Mouse (Mus musculus) hindbrain, embryonic 13.5 days (tissue): Measurements from ENCODE around the gene B4galt4. TPM values are rescaled to one million over a fixed set of nuclear protein-coding genes. Genes with fewer than 3 reads are reported as not detected.
A peak's percentile ranks its signal among the peaks of the same experiment; 100 is the strongest.

Experiments used
- ATAC-seq: fragments of 200-750 bp; cut with Nextera tagmentation; 2 replicates; pipeline ENCODE4 v1.8.0; 2017; ENCODE audit warnings: moderate TSS enrichment; ENCODE audit not compliant: low FRiP score
- H3K27ac ChIP-seq: fragments of 300-500 bp; sonication (generic); 2 replicates; pipeline ENCODE4 v1.5.1; 2015; ENCODE audit warnings: inconsistent platforms, mild to moderate bottlenecking, moderate library complexity
- H3K27me3 ChIP-seq: fragments of 300-500 bp; sonication (generic); 2 replicates; pipeline ENCODE4 v1.6.1; 2015; ENCODE audit warnings: mild to moderate bottlenecking, inconsistent platforms
- H3K36me3 ChIP-seq: fragments of 300-500 bp; sonication (generic); 2 replicates; pipeline ENCODE4 v1.6.1; 2015; ENCODE audit warnings: mild to moderate bottlenecking, inconsistent platforms
- H3K4me1 ChIP-seq: fragments of 300-500 bp; sonication (generic); replicated peaks from 2 replicates; pipeline ENCODE4 v1.6.1; 2015; ENCODE audit warnings: inconsistent platforms
- H3K4me2 ChIP-seq: fragments of 300-500 bp; sonication (generic); 2 replicates; pipeline ENCODE4 v1.6.1; 2015; ENCODE audit warnings: inconsistent platforms, mild to moderate bottlenecking, moderate library complexity
- H3K4me3 ChIP-seq: fragments of 300-500 bp; sonication (generic); 2 replicates; pipeline ENCODE4 v1.5.1; 2015; ENCODE audit warnings: mild to moderate bottlenecking, inconsistent platforms
- H3K9ac ChIP-seq: fragments of 300-500 bp; sonication (generic); 2 replicates; pipeline ENCODE4 v1.6.1; 2015; ENCODE audit warnings: mild to moderate bottlenecking, inconsistent platforms
- H3K9me3 ChIP-seq: fragments of 300-500 bp; sonication (generic); 2 replicates; pipeline ENCODE4 v1.6.1; 2016; ENCODE audit warnings: inconsistent platforms
- WGBS: fragments of 180-500 bp; shearing (Covaris S2); methylation state at CpG from one replicate; pipeline ENCODE4 v1.1.7; 2015; 5-methylcytosine and 5-hydroxymethylcytosine counted together
- polyA plus RNA-seq: library from polyadenylated mRNA; unstranded; fragments of >200 nt; fragmentation: Nextera tagmentation; extraction: Ambion mirVana; gene quantifications from 2 replicates; pipeline ENCODE4 v1.2.1, GENCODE M21; 2015

B4galt4 gene
- polyA plus RNA-seq, 1 experiment from 2014 or later, result 30.0 TPM

DNA sequence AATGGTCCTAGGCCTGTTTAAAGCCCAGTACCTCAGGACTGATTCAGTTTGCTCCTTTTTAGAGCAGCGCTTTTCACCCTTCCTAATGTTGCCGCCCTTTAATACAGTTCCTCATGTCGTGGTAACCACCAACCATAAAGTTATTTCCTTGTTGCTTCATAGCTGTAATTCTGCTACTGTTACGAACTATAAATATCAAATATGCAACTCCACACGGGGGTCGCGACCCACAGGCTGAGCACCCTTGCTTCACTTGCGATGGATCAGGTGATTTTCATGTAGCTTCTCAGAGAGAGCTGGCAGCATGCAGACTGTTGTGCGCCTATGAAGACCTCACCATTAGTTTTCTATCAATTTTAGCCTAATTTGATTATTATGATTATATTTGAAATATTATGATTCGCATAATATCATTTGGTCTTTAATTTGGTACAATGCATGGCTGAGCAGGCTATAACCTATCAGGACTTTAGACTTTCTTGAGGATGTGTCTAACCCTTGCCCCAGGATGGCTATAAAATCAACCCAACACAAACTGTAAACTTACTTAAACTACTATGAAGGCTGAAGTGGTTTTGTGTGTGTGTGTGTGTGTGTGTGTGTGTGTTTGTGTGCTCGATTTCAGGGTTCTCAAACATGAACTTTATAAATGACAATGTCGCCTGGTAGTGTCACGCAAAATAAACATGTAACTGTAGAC is 710 bp upstream of the B4galt4 start:
- WGBS, result 85% methylated on average over 13 of the region's 13 CpGs
- H3K4me1 ChIP-seq, result peaks cover 11% of the 10 kb centered on the region
- H3K27ac ChIP-seq, result no peak overlapping the region
- H3K9me3 ChIP-seq, result no peaks in the 10 kb centered on the region
- peak overlapping the region; percentile 87 for H3K4me2 ChIP-seq
- H3K27me3 ChIP-seq, result peaks cover 4% of the 10 kb centered on the region; the same call in 1 of the 2 replicates
- H3K4me3 ChIP-seq, result peak overlapping the region; percentile 80
- no peaks in the 10 kb centered on the region for H3K36me3 ChIP-seq
- H3K9ac ChIP-seq, result peak overlapping the region; percentile 95; the same call in 1 of the 2 replicates
- ATAC-seq, result no peak

DNA sequence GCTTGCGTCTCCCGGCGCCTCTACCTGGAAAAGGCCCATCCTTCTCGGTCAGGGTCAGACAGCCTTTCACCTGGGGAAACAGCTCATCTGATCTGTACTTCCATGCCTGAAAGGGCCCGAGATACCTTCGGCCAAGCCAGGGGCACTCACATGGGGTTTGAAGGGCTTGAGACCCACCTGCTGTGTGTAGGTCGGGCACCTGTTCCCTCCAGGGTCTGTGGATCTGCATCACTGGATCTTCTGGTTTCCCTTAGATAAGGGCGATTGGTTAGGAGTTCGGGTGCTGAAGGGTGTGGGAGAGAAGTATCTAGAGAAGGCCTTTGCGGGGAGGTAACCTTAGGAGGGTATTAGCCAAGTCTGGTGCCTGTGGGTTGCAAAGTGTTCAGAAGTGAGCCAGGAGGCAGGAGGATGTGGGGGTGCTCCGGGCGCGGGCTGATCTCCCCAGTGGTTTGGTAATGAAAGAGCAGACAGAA is 631 bp downstream of the B4galt4 start:
- Histone ChIP-seq H3K9ac (peak overlapping the region; percentile 95), H3K4me1 (peaks cover 11% of the 10 kb centered on the region), H3K9me3 (no peaks in the 10 kb centered on the region), H3K36me3 (no peaks in the 10 kb centered on the region), H3K27me3 (peaks cover 4% of the 10 kb centered on the region; the same call in 1 of the 2 replicates), H3K4me3 (peak overlapping the region; percentile 80), H3K27ac (peak overlapping the region; percentile 86), H3K4me2 (peak overlapping the region; percentile 87)
- ATAC-seq, result peak; percentile 79; the same call in 1 of the 2 replicates
- WGBS, result under 1% methylated on average over 13 of the region's 13 CpGs

DNA sequence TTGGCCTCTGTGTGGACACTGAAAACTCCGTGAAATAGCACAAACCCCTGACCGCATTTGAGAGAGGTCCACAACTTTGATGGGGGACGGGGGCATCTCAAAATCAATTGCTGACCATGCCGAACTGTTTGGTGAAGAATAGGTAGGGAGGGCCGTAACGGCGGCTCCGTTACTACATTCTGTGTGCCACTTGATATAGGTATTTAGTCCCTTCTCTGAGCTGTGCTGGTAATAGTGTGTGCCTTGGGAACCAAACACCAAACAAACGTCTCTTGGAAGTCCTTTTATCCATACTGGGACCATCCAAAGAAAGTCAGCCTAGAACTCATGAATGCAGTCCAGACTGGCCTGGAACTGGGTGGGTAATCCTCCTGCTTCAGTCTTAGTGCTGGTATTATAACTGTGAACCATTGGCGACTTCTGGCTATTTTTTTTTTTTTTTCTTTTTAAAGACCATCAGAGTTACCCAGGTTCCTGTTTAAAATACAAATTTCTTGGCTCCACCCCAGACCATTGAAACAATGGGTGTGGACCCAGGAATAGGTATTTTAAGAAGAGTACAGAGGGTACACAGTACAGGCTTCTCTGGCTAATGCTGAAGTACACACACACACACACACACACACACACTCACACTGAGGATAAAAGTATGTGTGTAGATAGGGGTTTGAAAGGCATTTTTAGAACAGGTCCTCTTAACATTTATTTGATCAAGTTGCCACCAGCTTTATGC is 2.0 kb downstream of the B4galt4 start:
- Histone ChIP-seq H3K36me3 (no peaks in the 10 kb centered on the region), H3K27ac (no peak overlapping the region), H3K9ac (no peak overlapping the region), H3K4me3 (no peak overlapping the region), H3K9me3 (no peaks in the 10 kb centered on the region), H3K4me2 (no peak overlapping the region), H3K27me3 (peaks cover 4% of the 10 kb centered on the region; the same call in 1 of the 2 replicates), H3K4me1 (peaks cover 11% of the 10 kb centered on the region)
- 87% methylated on average over 10 of the region's 10 CpGs for WGBS
- no peak for ATAC-seq

DNA sequence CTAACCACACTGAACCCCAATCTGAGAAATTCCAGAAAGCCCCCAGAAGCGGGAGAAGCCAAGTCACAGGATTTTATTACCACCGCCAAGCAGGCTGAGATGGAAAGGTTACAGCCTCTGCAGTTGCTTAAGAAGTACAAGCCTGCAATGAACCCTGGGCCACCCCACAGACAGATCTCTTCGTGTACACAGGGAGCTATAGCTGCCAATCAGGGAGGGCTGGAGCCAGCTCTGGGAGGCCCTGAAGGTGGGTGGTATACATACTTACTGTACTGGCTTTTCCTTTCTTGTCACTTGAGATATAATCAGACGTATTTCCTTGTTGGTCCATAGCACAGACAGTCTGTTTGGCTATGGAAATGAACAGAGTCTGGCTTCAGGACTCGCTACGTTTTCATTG is 8.7 kb downstream of the B4galt4 start:
- H3K27me3 ChIP-seq, result no peaks in the 10 kb centered on the region

DNA sequence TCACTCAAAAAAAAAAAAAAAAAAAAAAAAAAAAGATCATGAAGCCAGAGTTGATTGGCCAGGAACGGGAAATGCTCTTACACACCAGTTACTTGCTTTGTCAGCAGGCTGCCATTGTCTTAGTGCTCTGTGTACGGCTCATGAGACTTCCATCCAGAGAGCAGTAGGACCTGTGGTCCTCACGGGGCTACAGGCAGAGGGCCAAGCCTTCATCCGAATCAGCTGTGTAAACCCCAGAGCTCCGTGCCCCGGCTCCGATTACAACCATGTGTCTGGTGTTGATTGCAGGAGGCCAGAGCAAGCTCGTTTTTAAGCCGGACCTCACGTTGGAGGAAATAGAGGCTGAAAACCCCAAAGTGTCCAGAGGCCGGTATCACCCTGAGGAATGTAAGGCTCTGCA is 11.6 kb downstream of the B4galt4 start:
- Histone ChIP-seq H3K4me3 (no peak overlapping the region), H3K27ac (no peak overlapping the region), H3K4me1 (no peaks in the 10 kb centered on the region), H3K36me3 (peaks cover 18% of the 10 kb centered on the region), H3K9me3 (no peaks in the 10 kb centered on the region), H3K27me3 (no peaks in the 10 kb centered on the region), H3K4me2 (no peak overlapping the region), H3K9ac (no peak overlapping the region)
- ATAC-seq, result no peak
- WGBS, result 65% methylated on average over 11 of the region's 11 CpGs

More for the DNA sequence above, 8.7 kb downstream of the B4galt4 start:
- Histone ChIP-seq H3K27ac (no peak overlapping the region), H3K9me3 (no peaks in the 10 kb centered on the region), H3K4me2 (no peak overlapping the region), H3K36me3 (peaks cover 5% of the 10 kb centered on the region; the same call in 1 of the 2 replicates), H3K4me1 (no peaks in the 10 kb centered on the region), H3K4me3 (no peak overlapping the region), H3K9ac (no peak overlapping the region)
- no peak for ATAC-seq
- 82% methylated on average over 6 of the region's 6 CpGs for whole genome bisulfite sequencing

DNA sequence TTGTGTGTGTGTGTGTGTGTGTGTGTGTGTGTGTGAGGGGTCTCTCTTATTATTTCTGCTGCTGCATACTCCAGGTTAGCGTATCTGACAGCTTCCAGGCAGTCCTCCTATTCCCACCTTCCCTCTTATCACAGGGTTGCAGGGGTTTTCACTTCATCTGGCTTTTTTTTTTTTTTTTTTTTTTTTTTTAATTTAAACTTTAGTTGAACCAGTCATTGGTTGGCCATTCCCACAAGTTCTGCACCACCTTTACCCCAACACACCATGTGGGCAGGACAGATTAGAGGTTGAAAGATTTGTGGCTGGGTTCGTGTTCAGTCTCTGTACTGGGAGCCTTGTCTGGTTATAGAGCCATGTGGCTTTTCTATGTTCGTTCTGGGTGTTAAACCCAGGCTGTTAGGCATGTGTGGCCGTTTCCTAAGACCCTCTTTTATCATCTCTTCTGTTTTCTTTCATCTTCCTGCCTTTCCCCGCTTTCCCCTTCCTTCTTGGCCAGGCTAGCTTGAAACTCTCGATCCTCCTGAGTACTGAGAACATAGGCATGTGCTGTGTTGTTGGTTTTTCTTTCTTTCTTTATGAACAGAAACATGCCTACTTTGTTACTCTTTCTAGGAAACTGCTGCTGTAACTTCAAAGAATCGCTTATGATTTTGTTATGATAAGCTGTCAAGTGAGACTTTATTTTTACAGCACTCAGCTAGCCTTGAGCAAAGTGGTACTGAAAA is 13.6 kb downstream of the B4galt4 start:
- peaks cover 34% of the 10 kb centered on the region for H3K36me3 ChIP-seq
- no peak overlapping the region for H3K27ac ChIP-seq
- WGBS, result 84% methylated on average over 7 of the region's 7 CpGs
- H3K4me1 ChIP-seq, result no peaks in the 10 kb centered on the region
- no peak overlapping the region for H3K4me2 ChIP-seq
- no peak overlapping the region for H3K9ac ChIP-seq
- no peaks in the 10 kb centered on the region for H3K27me3 ChIP-seq
- H3K4me3 ChIP-seq, result no peak overlapping the region
- no peaks in the 10 kb centered on the region for H3K9me3 ChIP-seq
- ATAC-seq, result no peak

DNA sequence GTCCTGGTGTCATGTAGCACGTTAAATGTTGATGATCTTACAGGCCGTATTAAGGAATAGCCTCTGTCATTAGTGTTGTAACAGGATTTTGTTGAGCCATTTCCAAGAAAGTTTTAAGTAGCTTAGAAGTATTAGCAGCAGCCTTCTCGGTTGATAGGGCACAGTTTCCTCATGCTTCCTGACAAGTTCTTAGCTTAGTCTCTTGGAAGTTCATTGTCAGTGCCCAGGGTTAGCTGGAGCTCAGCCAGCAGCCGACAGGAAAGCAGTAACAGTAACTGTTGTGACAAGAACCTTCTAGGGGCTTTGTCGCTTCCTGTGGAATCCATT is 14.1 kb downstream of the B4galt4 start:
- H3K4me2 ChIP-seq, result no peak overlapping the region
- H3K36me3 ChIP-seq, result peaks cover 38% of the 10 kb centered on the region
- ATAC-seq, result no peak
- H3K27me3 ChIP-seq, result no peaks in the 10 kb centered on the region
- 66% methylated on average over 5 of the region's 5 CpGs for WGBS
- no peak overlapping the region for H3K4me3 ChIP-seq
- no peaks in the 10 kb centered on the region for H3K4me1 ChIP-seq
- H3K27ac ChIP-seq, result no peak overlapping the region
- no peak overlapping the region for H3K9ac ChIP-seq
- H3K9me3 ChIP-seq, result no peaks in the 10 kb centered on the region

DNA sequence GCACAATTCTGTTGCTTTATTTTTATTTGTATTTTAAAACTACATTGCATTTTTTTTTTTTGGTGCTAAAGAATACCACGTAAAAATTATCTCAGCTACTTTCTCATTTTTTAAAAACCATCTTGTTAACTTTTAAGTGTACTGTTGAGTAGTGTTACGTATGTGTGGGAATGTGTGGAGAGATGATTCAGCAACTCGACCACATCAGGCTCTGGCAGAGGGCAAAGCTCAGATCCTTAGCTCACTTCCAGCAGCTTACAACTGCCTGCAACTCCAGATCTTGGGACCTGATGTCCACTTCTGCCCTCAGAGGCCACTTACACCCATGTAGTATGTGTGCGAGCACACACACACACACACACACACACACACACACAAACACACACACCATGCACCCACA is 14.5 kb downstream of the B4galt4 start:
- WGBS, result 91% methylated on average over 4 of the region's 4 CpGs
- Histone ChIP-seq H3K27me3 (no peaks in the 10 kb centered on the region), H3K4me1 (no peaks in the 10 kb centered on the region), H3K4me3 (no peak overlapping the region), H3K9ac (no peak overlapping the region), H3K36me3 (peaks cover 38% of the 10 kb centered on the region), H3K9me3 (no peaks in the 10 kb centered on the region), H3K27ac (no peak overlapping the region), H3K4me2 (no peak overlapping the region)
- no peak for ATAC-seq

DNA sequence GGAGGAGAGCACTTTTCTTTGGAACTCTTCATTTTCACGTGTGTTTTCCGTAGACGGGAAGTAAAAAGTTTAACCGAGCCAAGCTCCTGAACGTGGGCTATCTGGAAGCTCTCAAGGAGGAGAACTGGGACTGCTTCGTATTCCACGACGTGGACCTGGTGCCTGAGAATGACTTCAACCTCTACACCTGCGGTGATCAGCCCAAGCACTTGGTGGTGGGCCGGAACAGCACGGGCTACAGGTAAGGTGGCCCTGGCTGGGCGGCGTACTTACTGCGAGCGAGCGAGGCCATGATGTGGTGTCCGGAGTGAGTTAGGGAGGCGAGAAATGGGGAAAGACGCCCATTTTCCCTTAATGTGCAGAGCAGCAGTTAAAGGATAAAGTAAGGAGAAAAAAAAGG is 15.6 kb downstream of the B4galt4 start:
- no peak overlapping the region for H3K27ac ChIP-seq
- no peaks in the 10 kb centered on the region for H3K9me3 ChIP-seq
- peaks cover 45% of the 10 kb centered on the region for H3K36me3 ChIP-seq
- WGBS, result 93% methylated on average over 19 of the region's 19 CpGs
- no peak for ATAC-seq
- H3K4me1 ChIP-seq, result no peaks in the 10 kb centered on the region
- H3K4me3 ChIP-seq, result no peak overlapping the region
- no peaks in the 10 kb centered on the region for H3K27me3 ChIP-seq
- no peak overlapping the region for H3K9ac ChIP-seq
- no peak overlapping the region for H3K4me2 ChIP-seq

DNA sequence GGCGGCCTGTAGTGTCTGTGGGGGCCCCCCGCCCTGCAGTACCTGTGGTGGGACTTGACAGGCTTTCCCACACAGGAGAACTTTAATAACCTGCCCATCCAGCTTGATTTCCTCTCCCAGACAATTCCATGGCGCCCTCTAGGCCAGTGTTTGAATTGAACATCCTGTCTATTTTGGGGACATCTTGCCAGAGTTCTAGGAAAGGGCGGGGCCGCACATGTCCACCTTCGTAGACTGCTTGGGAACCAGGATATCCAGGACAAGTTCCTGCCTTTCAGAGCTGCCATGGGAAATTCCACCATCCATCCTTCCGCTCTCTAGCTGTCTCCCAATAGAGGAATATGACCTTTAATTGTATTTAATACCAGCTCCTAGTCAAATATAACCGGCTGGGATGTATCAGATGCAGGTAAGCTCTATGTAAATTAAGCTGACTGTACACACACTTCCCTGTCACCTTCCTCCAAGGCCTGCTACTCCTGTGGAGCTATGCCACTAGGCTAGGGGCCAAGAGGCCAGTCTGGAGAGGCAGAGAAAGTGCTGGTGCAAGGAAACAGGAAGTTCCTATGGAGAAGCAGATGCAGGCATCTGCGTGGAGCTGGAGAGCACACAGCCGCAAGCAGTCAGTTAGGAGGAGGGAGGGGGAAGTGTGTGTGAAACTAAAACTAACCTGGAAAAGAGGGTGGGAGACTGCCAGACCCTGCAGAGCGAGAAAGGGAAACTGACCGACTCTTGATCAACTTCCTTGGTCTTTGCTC is 16.2 kb downstream of the B4galt4 start:
- ATAC-seq, result no peak
- Histone ChIP-seq H3K36me3 (peaks cover 52% of the 10 kb centered on the region), H3K27ac (no peak overlapping the region), H3K9me3 (no peaks in the 10 kb centered on the region), H3K4me1 (no peaks in the 10 kb centered on the region), H3K4me3 (no peak overlapping the region), H3K9ac (no peak overlapping the region), H3K4me2 (no peak overlapping the region), H3K27me3 (no peaks in the 10 kb centered on the region)
- 87% methylated on average over 12 of the region's 12 CpGs for WGBS

DNA sequence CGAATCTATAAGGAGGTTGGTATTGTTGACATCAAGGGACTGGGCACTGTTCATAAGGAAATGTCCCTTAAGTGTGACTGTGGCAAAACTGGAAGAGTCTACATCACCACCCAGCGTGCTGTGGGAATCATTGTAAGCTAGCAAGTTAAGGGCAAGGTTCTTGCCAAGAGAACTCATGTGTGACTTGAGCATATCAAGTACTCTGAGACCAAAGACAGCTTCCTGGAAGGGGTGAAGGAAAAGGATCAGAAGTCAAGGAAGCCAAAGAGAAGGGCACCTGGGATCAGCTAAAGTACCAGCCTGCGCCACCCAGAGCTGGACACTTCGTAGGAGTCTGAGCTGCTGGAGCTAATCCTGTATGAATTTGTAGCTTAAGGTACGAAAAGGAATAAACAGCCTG is 18.2 kb downstream of the B4galt4 start:
- Histone ChIP-seq H3K4me1 (no peaks in the 10 kb centered on the region), H3K4me2 (no peak overlapping the region), H3K9me3 (no peaks in the 10 kb centered on the region), H3K4me3 (no peak overlapping the region), H3K27me3 (no peaks in the 10 kb centered on the region), H3K27ac (no peak overlapping the region), H3K9ac (no peak overlapping the region), H3K36me3 (peaks cover 56% of the 10 kb centered on the region)
- WGBS, result 95% methylated on average over 5 of the region's 5 CpGs
- ATAC-seq, result no peak
